25 mouse cellular contexts compared by ENCODE assay signal in genomic region chr10:119943906-119944305, GRCm38 (mm10).
DNase-seq lines count a peak whose midpoint lies in the region; ATAC-seq and TF ChIP-seq lines count a peak whose summit lies in the region.
"Had no signal": no experiment of that assay in that cellular context is flagged by ENCODE, and none has a peak within 500 bp of the region (broad histone marks: within the 10 kb centered on the region; RNA-seq: fewer than 3 reads in every experiment).

No protein-coding gene starts in this region.

- no peak overlapping the region for H3K27ac ChIP-seq in kidney, postnatal 0 days
- H3K27ac ChIP-seq in limb, embryonic 14.5 days (replicated peaks; ENCODE audit: low read depth, low read length), result no peak overlapping the region
- H3K27ac ChIP-seq in liver, postnatal 0 days (ENCODE audit: low read depth), result no peak overlapping the region
- H3K27ac ChIP-seq: embryonic facial prominence, embryonic 15.5 days; forebrain, embryonic 10.5 days had no signal

- no peak overlapping the region for H3K9ac ChIP-seq in kidney, postnatal 0 days (ENCODE audit: low read depth, low read length)
- H3K9ac ChIP-seq in limb, embryonic 14.5 days (ENCODE audit: low read depth, low read length, severe bottlenecking), result no peak overlapping the region
- H3K9ac ChIP-seq in liver, postnatal 0 days (replicated peaks), result no peak overlapping the region
- H3K9ac ChIP-seq: embryonic facial prominence, embryonic 12.5 days; embryonic facial prominence, embryonic 15.5 days; forebrain, embryonic 12.5 days had no signal

- no peaks in the 10 kb centered on the region for H3K4me1 ChIP-seq in kidney, postnatal 0 days (replicated peaks; ENCODE audit: insufficient read depth, low read length)
- H3K4me1 ChIP-seq in limb, embryonic 14.5 days (ENCODE audit: control insufficient read depth, insufficient read depth, low read length), result peaks cover 16% of the 10 kb centered on the region
- no peaks in the 10 kb centered on the region for H3K4me1 ChIP-seq in liver, postnatal 0 days (ENCODE audit: insufficient read depth)
- H3K4me1 ChIP-seq: forebrain, embryonic 10.5 days; forebrain, embryonic 12.5 days had no signal

- no peaks in the 10 kb centered on the region for H3K36me3 ChIP-seq in kidney, postnatal 0 days (ENCODE audit: insufficient read depth, low read length)
- H3K36me3 ChIP-seq in limb, embryonic 14.5 days (ENCODE audit: control insufficient read depth, insufficient read depth, low read length), result no peaks in the 10 kb centered on the region
- no peaks in the 10 kb centered on the region for H3K36me3 ChIP-seq in liver, postnatal 0 days (replicated peaks; ENCODE audit: insufficient read depth, low read length)
- H3K36me3 ChIP-seq: embryonic facial prominence, embryonic 12.5 days; embryonic facial prominence, embryonic 15.5 days; forebrain, embryonic 10.5 days had no signal

- H3K4me3 ChIP-seq in kidney, postnatal 0 days (replicated peaks; ENCODE audit: low read depth, low read length), result no peak overlapping the region
- no peak overlapping the region for H3K4me3 ChIP-seq in limb, embryonic 14.5 days (replicated peaks; ENCODE audit: low read length)
- H3K4me3 ChIP-seq in liver, postnatal 0 days (ENCODE audit: low read depth, low read length), result no peak overlapping the region
- H3K4me3 ChIP-seq: embryonic facial prominence, embryonic 12.5 days; embryonic facial prominence, embryonic 15.5 days; erythroblast, embryonic 14.5 days; forebrain, embryonic 10.5 days; forebrain, embryonic 12.5 days had no signal

- DNase-seq in heart, adult 11 months, result peak; percentile 60
- DNase-seq in heart, postnatal 14 days, result no peak
- DNase-seq in kidney, postnatal 0 days (ENCODE audit: low spot score), result peak; percentile 48
- DNase-seq in kidney, postnatal 25 days, result no peak
- peak; percentile 21 for DNase-seq in R1 (ENCODE audit: low read depth, low spot score)
- DNase-seq in limb, embryonic 14.5 days (ENCODE audit: low spot score), result no peak
- DNase-seq in liver, postnatal 0 days, result no peak
- DNase-seq: adrenal gland, adult 8-10 months; adrenal gland, postnatal 14 days; adrenal gland, postnatal 36 days; cerebellum, adult 11 months; cerebellum, adult 18-20 months; cerebellum, adult 8-10 months; cerebellum, adult 9-11 months; cerebellum, postnatal 14 days; cerebellum, postnatal 36 days; embryo, embryonic 11 days had no signal

- no peak for ATAC-seq in kidney, postnatal 0 days (replicated peaks; ENCODE audit: low FRiP score, low read depth)
- peak; percentile 15; the same call in 1 of the 2 replicates for ATAC-seq in limb, embryonic 14.5 days (ENCODE audit: low FRiP score, low read depth)
- ATAC-seq in liver, postnatal 0 days, result no peak
- ATAC-seq: activated CD4-positive, CD25-positive, alpha-beta regulatory T cell, adult 4 months; forebrain, embryonic 14.5 days; forebrain, embryonic 16.5 days had no signal

- no peaks in the 10 kb centered on the region for H3K27me3 ChIP-seq in kidney, postnatal 0 days (ENCODE audit: insufficient read depth, low read length)
- H3K27me3 ChIP-seq in limb, embryonic 14.5 days (ENCODE audit: control insufficient read depth, insufficient read depth, low read length), result no peaks in the 10 kb centered on the region
- H3K27me3 ChIP-seq in liver, postnatal 0 days (ENCODE audit: insufficient read depth, low read length), result no peaks in the 10 kb centered on the region
- H3K27me3 ChIP-seq: embryonic facial prominence, embryonic 12.5 days; embryonic facial prominence, embryonic 15.5 days; forebrain, embryonic 12.5 days had no signal

- no peaks in the 10 kb centered on the region for H3K9me3 ChIP-seq in kidney, postnatal 0 days (replicated peaks; ENCODE audit: low read length)
- no peaks in the 10 kb centered on the region for H3K9me3 ChIP-seq in limb, embryonic 14.5 days (ENCODE audit: control insufficient read depth, low read length)
- no peaks in the 10 kb centered on the region for H3K9me3 ChIP-seq in liver, postnatal 0 days (ENCODE audit: low read length)
- H3K9me3 ChIP-seq: embryonic facial prominence, embryonic 12.5 days; embryonic facial prominence, embryonic 15.5 days; forebrain, embryonic 10.5 days; forebrain, embryonic 12.5 days had no signal

- TF ChIP-seq CTCF in kidney, postnatal 0 days (IDR thresholded peaks at IDR 0.05; ENCODE audit: low read depth), result no peak
- TF ChIP-seq CTCF in liver, postnatal 0 days (IDR thresholded peaks at IDR 0.05; ENCODE audit: low read depth), result no peak

- H3K4me2 ChIP-seq in kidney, postnatal 0 days (ENCODE audit: low read length), result 0 out of 2 replicates have a peak overlapping the region, but pooled peaks have one; percentile 2
- H3K4me2 ChIP-seq in limb, embryonic 14.5 days (replicated peaks; ENCODE audit: low read depth, low read length, severe bottlenecking), result no peak overlapping the region
- no peak overlapping the region for H3K4me2 ChIP-seq in liver, postnatal 0 days (ENCODE audit: low read depth, low read length)
- H3K4me2 ChIP-seq: embryonic facial prominence, embryonic 12.5 days; embryonic facial prominence, embryonic 15.5 days; forebrain, embryonic 12.5 days had no signal

- no peak for TF ChIP-seq POLR2A in limb, embryonic 14.5 days (IDR thresholded peaks at IDR 0.05; ENCODE audit: borderline replicate concordance, extremely low read depth, insufficient read depth, insufficient read length)

- no peak for TF ChIP-seq EP300 in liver, postnatal 0 days (IDR thresholded peaks at IDR 0.05; ENCODE audit: low read depth)

- intact Hi-C loops in heart, postnatal 14 days (cut with DNase I), result no loop called here

- 41% methylated on average over 8 of the region's 8 CpGs for WGBS in kidney, postnatal 0 days
- 50% methylated on average over 8 of the region's 8 CpGs for WGBS in limb, embryonic 14.5 days
- 80% methylated on average over 8 of the region's 8 CpGs for WGBS in liver, postnatal 0 days (ENCODE audit: insufficient replicate concordance)

Comparison
In these comparisons a context has a peak if more than half of its experiments do, and no peak if none do; other contexts are left out.
1. DNase-seq: peak in heart, adult 11 months (single experiment), kidney, postnatal 0 days (single experiment) and R1 (single experiment); none in heart, postnatal 14 days (0 of 2), kidney, postnatal 25 days (0 of 2), limb, embryonic 14.5 days (single experiment) and liver, postnatal 0 days (single experiment).